Mouse (Mus musculus): ENCODE results near the gene Mfap1a. TPM values are rescaled to one million over a fixed set of nuclear protein-coding genes. Genes with fewer than 3 reads are reported as not detected.
"Not testable (repeated sequence)": the region's sequence is repeated elsewhere in the genome, so short reads cannot be mapped to it uniquely, and the experiment has no call there.

Mfap1a gene
- polyA plus RNA-seq, 1 experiment from 2014 or later = 11.4 TPM

GRCm38 (mm10) chr2:121511401-121511800 lies 4.9 kb upstream of the Mfap1a start:
- no peaks in the 10 kb centered on the region for H3K9me3 ChIP-seq (replicated peaks)
- H3K4me2 ChIP-seq = no peak overlapping the region
- no peak overlapping the region for H3K9ac ChIP-seq
- peaks cover 41% of the 10 kb centered on the region for H3K4me1 ChIP-seq (replicated peaks)
- H3K36me3 ChIP-seq (replicated peaks) = peaks cover 61% of the 10 kb centered on the region
- no peak for ATAC-seq (ENCODE audit: insufficient read depth)
- no peaks in the 10 kb centered on the region for H3K27me3 ChIP-seq
- WGBS (ENCODE audit: insufficient replicate concordance) = 82% methylated on average over 8 of the region's 8 CpGs
- no peak overlapping the region for H3K27ac ChIP-seq (replicated peaks)
- H3K4me3 ChIP-seq (replicated peaks) = no peak overlapping the region

GRCm38 (mm10) chr2:121509584-121509983 lies 3.1 kb upstream of the Mfap1a start:
- Histone ChIP-seq H3K4me2 (peak overlapping the region; percentile 67), H3K9ac (peak overlapping the region; percentile 28; the same call in 1 of the 2 replicates), H3K27me3 (no peaks in the 10 kb centered on the region), H3K27ac (replicated peaks) (no peak overlapping the region), H3K4me1 (replicated peaks) (peaks cover 41% of the 10 kb centered on the region), H3K4me3 (replicated peaks) (peak overlapping the region; percentile 51), H3K36me3 (replicated peaks) (peaks cover 49% of the 10 kb centered on the region), H3K9me3 (replicated peaks) (no peaks in the 10 kb centered on the region)
- 25% methylated on average over 16 of the region's 16 CpGs for WGBS (ENCODE audit: insufficient replicate concordance)
- peak; percentile 53 for ATAC-seq (ENCODE audit: insufficient read depth)

DNA sequence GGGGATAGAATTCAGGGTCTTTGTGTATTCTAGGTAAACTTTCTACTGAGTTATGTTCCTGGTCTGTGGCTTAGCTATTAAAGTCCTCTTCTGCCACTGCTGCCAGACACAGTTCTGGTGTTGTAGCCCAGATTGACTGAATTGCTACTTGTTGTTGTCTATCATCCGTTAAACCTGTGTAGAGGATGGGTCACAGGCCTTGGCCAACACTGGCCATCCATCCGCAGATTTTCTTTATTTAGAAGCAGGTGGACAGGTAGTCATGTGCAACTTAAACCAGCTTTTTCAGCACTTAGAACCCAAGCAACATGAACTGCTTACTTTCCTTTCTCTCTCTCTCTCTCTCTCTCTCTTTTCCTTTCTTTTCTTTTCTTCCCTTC lies 1.5 kb upstream of the Mfap1a start:
- no peak for ATAC-seq (ENCODE audit: insufficient read depth)
- Histone ChIP-seq H3K9ac (peak overlapping the region; percentile 75), H3K36me3 (replicated peaks) (peaks cover 39% of the 10 kb centered on the region), H3K4me3 (replicated peaks) (peak overlapping the region; percentile 72), H3K9me3 (replicated peaks) (no peaks in the 10 kb centered on the region), H3K27me3 (no peaks in the 10 kb centered on the region), H3K4me2 (peak overlapping the region; percentile 67), H3K4me1 (replicated peaks) (peaks cover 40% of the 10 kb centered on the region), H3K27ac (replicated peaks) (no peak overlapping the region)
- WGBS (ENCODE audit: insufficient replicate concordance) = 63% methylated on average over 2 of the region's 2 CpGs

- H3K9me3 ChIP-seq (replicated peaks) = no peaks in the 10 kb centered on the region
- H3K4me1 ChIP-seq (replicated peaks) = peaks cover 36% of the 10 kb centered on the region
- 7% methylated on average over 12 of the region's 12 CpGs for WGBS (ENCODE audit: insufficient replicate concordance)
- peak overlapping the region; percentile 72 for H3K4me3 ChIP-seq (replicated peaks)
- 0 out of 2 replicates have a peak overlapping the region, but pooled peaks have one; percentile 8 for H3K27ac ChIP-seq (replicated peaks)
- no peaks in the 10 kb centered on the region for H3K27me3 ChIP-seq
- H3K4me2 ChIP-seq = peak overlapping the region; percentile 67
- ATAC-seq (ENCODE audit: insufficient read depth) = no peak
- peaks cover 35% of the 10 kb centered on the region for H3K36me3 ChIP-seq (replicated peaks)
- peak overlapping the region; percentile 75 for H3K9ac ChIP-seq
Observed at GRCm38 (mm10) chr2:121507173-121507950, 897 bp upstream of the Mfap1a start.

- not testable (repeated sequence) for H3K9me3 ChIP-seq (replicated peaks)
Observed at GRCm38 (mm10) chr2:121501550-121501949, 4.9 kb downstream of the Mfap1a start.

GRCm38 (mm10) chr2:121484403-121484802 lies 22.1 kb downstream of the Mfap1a start:
- H3K27me3 ChIP-seq; H3K4me3 ChIP-seq (replicated peaks); H3K9ac ChIP-seq; H3K4me1 ChIP-seq (replicated peaks); H3K4me2 ChIP-seq; H3K36me3 ChIP-seq (replicated peaks); H3K27ac ChIP-seq (replicated peaks); H3K9me3 ChIP-seq (replicated peaks); ATAC-seq (ENCODE audit: insufficient read depth): not testable (repeated sequence)
- 45% methylated on average over 2 of the region's 2 CpGs for WGBS (ENCODE audit: insufficient replicate concordance)

More at GRCm38 (mm10) chr2:121501550-121501949, 4.9 kb downstream of the Mfap1a start:
- H3K4me2 ChIP-seq; H3K27ac ChIP-seq (replicated peaks); H3K4me3 ChIP-seq (replicated peaks); H3K9ac ChIP-seq; H3K27me3 ChIP-seq; ATAC-seq (ENCODE audit: insufficient read depth); H3K4me1 ChIP-seq (replicated peaks): not testable (repeated sequence)
- 89% methylated on average over 3 of the region's 6 CpGs for WGBS (ENCODE audit: insufficient replicate concordance)
- peaks cover 10% of the 10 kb centered on the region for H3K36me3 ChIP-seq (replicated peaks)

- WGBS (ENCODE audit: insufficient replicate concordance) = 70% methylated on average over 8 of the region's 8 CpGs
- ATAC-seq (ENCODE audit: insufficient read depth) = no peak
- no peaks in the 10 kb centered on the region for H3K4me1 ChIP-seq (replicated peaks)
- H3K9me3 ChIP-seq (replicated peaks) = no peaks in the 10 kb centered on the region
- no peak overlapping the region for H3K4me2 ChIP-seq
- H3K4me3 ChIP-seq (replicated peaks) = no peak overlapping the region
- H3K9ac ChIP-seq = no peak overlapping the region
- H3K36me3 ChIP-seq (replicated peaks) = no peaks in the 10 kb centered on the region
- no peaks in the 10 kb centered on the region for H3K27me3 ChIP-seq
- no peak overlapping the region for H3K27ac ChIP-seq (replicated peaks)
Observed at GRCm38 (mm10) chr2:121483576-121483975, 22.9 kb downstream of the Mfap1a start.

GRCm38 (mm10) chr2:121480916-121481315 lies 25.5 kb downstream of the Mfap1a start:
- WGBS (ENCODE audit: insufficient replicate concordance) = 79% methylated on average over 13 of the region's 13 CpGs
- not testable (repeated sequence) for H3K4me2 ChIP-seq; H3K9ac ChIP-seq; H3K36me3 ChIP-seq (replicated peaks); H3K4me3 ChIP-seq (replicated peaks); H3K4me1 ChIP-seq (replicated peaks); H3K27ac ChIP-seq (replicated peaks); H3K9me3 ChIP-seq (replicated peaks); H3K27me3 ChIP-seq; ATAC-seq (ENCODE audit: insufficient read depth)

- Histone ChIP-seq H3K36me3 (replicated peaks) (no peaks in the 10 kb centered on the region), H3K9me3 (replicated peaks) (no peaks in the 10 kb centered on the region), H3K4me3 (replicated peaks) (no peak overlapping the region), H3K27me3 (no peaks in the 10 kb centered on the region), H3K9ac (no peak overlapping the region), H3K27ac (replicated peaks) (no peak overlapping the region), H3K4me2 (no peak overlapping the region), H3K4me1 (replicated peaks) (no peaks in the 10 kb centered on the region)
- WGBS (ENCODE audit: insufficient replicate concordance) = 36% methylated on average over 3 of the region's 3 CpGs
- no peak for ATAC-seq (ENCODE audit: insufficient read depth)
Observed at GRCm38 (mm10) chr2:121480498-121480897, 26.0 kb downstream of the Mfap1a start.

DNA sequence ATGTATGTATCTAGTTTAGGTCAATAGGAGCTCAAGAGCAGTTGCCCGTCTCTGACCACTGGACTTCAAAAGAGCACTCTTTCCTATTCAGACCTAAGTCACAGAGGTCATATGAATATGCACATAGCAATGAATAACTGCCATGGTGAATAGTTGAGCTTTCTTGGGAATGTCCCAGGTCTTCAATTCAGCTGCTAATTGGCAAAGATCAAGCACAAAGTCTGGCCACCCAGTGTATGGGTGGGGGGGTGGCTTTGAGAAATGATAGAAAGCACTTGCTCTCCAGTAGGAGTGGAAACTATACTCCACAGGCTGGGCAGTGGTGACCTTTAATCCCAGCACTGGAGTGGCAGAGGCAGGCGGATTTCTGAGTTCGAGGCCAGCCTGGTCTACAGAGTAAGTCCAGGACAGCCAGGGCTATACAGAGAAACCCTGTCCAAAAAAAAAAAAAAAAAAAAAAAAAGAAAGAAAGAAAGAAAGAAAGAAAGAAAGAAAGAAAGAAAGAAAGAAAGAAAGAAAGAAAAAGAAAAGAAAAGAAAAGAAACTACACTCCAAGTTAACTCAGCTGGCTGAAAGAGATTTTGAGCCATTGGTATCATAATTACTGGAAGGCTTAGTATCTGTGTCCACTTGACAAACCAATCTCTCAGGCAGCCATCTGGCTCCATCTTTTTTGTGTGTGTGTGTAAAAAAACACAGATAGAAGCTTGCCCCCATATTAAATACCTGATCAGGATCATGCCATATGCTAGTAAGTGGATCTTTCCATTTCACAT lies 28.8 kb downstream of the Mfap1a start:
- Histone ChIP-seq H3K4me3 (replicated peaks) (no peak overlapping the region), H3K27ac (replicated peaks) (no peak overlapping the region), H3K9ac (no peak overlapping the region), H3K4me2 (no peak overlapping the region), H3K36me3 (replicated peaks) (no peaks in the 10 kb centered on the region), H3K4me1 (replicated peaks) (peaks cover 7% of the 10 kb centered on the region), H3K27me3 (no peaks in the 10 kb centered on the region), H3K9me3 (replicated peaks) (no peaks in the 10 kb centered on the region)
- WGBS (ENCODE audit: insufficient replicate concordance) = 69% methylated on average over 3 of the region's 3 CpGs
- ATAC-seq (ENCODE audit: insufficient read depth) = no peak

DNA sequence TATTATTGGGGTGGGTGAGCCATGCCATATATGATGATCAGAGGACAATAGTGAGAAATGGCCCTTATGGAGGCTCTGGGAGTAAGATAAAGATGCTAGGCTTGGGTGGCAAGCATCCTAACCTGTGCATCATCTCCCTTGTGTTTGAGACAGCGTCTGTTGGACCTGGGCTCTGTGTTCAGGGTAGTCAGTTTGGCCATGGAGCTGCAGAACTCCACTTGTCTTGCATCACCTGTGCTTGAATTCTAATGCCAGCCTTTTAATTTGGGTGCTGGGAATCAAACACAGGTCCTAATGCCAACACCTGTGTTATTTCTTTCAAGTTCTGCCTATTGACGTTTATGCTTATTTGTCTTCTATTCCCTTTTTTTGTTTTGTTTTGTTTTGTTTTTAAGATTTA lies 31.2 kb downstream of the Mfap1a start:
- not testable (repeated sequence) for H3K9me3 ChIP-seq (replicated peaks); H3K27ac ChIP-seq (replicated peaks); H3K4me2 ChIP-seq; H3K4me3 ChIP-seq (replicated peaks); H3K9ac ChIP-seq; ATAC-seq (ENCODE audit: insufficient read depth); H3K27me3 ChIP-seq; H3K36me3 ChIP-seq (replicated peaks)
- H3K4me1 ChIP-seq (replicated peaks) = peaks cover 11% of the 10 kb centered on the region
- 86% methylated on average over 2 of the region's 2 CpGs for WGBS (ENCODE audit: insufficient replicate concordance)

Measured in liver, embryonic 15.5 days (tissue).